Mouse (Mus musculus) cerebellum, adult 9-10 months (tissue): ENCODE results near the gene Trrap.

ENCODE experiments used
- DNase-seq: peaks from one replicate; pipeline ENCODE4 v3.0.0; 2022

Gene Trrap

GRCm38 (mm10) chr5:144875227-144875626, 107.7 kb downstream of the Trrap start:
- no peak for DNase-seq

- DNase-seq = peak; percentile 78
These were observed 108.4 kb downstream of the Trrap start for GRCm38 (mm10) chr5:144875892-144876291.

DNA sequence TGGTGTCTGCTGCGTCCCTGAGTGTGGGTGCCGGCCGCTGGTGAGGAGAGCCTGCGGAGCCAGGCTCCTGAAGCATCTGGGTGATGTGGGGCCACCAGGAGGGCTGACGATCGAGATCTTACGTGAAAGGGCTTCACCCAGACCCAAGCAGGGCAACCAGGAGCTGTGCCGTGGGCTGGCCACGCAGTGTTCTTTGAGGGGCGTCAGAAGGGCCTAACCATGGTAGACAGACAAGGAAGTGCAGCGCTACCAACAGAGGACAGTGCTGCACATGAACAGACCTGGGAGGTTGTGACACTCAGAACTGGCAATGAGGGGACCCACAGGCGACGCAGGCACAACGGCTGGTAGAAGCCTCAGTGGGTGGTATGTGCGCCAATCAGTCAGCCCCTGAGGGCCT, 109.5 kb downstream of the Trrap start:
- no peak for DNase-seq

- DNase-seq = peak; percentile 79
These were observed 114.3 kb downstream of the Trrap start for GRCm38 (mm10) chr5:144881670-144882399.

DNA sequence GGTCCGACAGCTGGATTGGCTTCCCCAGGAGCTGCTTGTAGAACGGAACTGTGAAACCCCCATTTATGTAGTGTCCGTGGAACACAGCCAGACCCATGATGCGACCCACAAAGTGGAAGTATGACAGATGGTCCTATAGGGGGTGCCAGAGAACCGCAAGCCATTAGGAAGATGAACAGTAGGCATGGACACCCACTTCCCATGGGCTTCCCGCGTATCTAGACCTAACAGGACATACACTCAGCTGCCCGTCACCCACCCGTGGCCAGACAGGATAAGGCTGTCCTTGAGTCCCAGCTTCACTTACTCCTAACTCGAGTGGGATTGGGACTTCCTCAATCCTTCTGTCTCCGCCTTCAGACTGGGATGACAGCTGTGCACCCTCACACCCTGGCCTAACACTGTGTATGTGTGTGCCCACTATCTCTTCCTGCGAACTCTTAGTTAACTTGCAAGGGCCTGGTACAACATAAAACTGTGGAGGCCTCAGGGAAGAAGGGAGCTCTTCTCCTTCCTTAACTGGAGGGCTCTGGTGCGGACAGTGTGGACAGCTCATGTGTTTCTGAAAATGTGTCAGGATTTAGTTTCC, 117.2 kb downstream of the Trrap start:
- DNase-seq = no peak

DNA sequence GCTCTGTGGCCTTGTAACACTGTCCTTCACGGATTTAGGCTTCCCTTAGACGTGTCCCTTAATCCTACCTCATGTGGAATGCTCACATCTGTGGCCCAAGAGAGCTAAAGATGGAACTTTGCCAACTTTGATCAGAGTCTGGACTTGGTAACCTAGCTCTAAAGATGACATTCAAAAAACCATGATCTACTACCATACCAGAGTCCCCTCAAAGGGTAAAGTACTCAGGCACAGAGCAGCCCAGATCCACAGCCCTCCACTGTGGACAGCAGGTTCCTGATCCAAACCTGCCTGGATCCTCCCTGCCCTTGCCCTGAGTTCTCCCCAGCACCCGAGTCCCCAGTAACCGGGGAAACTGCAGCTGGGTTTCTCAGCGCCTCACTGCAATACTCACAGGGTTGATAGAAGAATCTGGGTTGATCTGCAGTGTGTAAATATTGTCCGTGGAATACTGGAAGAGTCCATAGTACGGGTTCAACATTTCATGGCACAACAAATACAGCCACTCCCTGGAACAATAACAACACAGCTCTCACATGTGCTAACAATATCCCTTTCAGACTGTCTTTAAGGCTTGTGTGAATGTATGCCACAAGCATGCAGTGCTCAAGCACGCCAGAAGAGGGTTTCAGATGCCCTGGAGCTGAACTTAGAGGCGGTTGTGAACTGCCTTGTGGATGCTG, 118.6 kb downstream of the Trrap start:
- DNase-seq = no peak

- no peak for DNase-seq
These were observed 123.7 kb downstream of the Trrap start for GRCm38 (mm10) chr5:144891276-144891675.

DNA sequence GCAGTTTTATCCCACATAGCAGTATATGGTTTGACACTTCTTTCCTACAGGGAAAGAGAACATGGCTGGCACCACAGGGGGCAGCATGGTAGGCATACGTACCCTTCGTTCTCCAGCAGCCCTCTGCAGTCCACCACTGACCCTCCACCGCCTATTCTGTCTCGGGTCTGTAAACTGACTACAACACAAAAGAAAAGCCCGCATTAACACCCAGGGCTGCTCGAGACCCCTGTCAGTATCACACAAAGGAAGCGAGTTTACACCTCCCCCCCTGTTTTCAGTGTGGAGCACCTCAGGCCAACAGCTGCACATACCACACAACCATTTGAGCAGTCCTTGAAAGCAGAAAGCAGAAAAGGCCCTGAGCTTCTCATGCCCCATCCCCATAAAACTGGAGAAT, 130.3 kb downstream of the Trrap start:
- DNase-seq = no peak

DNA sequence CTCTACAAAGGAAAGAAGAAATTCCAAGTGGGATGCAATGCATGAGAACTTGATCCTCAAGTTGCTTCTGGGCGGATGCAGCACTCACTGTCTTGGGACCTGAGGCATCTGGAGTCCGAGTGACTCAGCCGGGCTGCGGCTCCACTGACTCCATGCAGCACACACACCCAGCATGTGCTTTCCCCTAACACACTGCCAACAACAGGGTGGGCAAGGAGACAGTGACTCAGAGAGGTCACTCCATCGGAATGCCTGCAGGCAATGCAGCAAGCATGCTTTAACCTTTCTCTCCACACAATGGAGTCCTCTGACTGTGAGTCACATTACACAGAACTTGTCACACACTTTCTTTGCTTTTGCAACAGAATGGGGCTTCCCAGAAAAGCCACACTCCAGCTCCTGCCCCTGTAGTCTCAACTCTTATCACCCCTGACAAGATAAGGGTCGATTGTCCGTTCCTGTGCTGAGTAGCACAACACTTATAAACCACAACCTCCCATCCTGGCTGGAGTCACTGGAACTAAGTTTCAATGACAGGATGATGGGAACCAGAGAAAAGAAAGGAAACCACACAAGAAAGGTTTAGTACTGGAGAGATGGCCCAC, 131.0 kb downstream of the Trrap start:
- no peak for DNase-seq

DNA sequence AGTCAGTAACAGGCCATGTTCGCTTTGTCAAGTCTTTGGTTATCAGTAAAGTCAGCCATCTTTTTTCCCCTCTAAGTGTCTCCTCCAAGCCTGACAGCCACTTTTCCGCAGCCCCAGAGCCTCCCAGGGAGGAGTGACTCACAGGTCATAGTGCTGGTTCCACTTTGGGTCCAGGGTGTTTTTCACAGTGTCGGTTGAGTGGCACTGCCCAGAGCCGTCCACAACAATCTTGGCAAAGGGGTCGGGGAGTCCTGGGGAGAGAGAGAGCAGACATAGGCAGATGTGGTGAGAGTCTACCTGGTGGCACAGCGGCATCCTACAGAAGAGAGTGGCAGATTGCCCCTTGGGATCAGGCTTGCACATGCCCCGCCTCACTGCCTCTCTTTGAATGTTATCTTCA, 133.5 kb downstream of the Trrap start:
- no peak for DNase-seq

DNA sequence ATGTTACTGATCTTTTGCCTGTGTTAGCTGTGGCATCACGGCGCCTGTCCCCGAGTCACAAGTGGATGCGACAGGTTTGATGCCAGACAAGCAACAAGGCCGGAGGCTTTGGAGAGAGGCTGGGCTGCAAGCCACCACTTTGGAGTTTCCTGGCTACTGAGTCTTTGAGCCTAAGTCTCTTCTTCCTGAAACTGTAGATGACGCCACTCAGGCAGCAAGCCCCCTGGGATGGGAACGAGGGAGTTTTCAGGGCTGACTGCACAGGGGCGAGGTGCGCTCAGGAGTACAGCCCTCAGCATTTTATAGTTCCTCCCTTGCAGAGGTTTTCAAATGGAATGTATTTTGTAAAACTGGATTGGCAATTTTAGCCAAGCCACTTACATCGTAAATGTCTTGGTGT, 134.3 kb downstream of the Trrap start:
- no peak for DNase-seq

- no peak for DNase-seq
These were observed 137.0 kb downstream of the Trrap start for GRCm38 (mm10) chr5:144904356-144905134.

DNA sequence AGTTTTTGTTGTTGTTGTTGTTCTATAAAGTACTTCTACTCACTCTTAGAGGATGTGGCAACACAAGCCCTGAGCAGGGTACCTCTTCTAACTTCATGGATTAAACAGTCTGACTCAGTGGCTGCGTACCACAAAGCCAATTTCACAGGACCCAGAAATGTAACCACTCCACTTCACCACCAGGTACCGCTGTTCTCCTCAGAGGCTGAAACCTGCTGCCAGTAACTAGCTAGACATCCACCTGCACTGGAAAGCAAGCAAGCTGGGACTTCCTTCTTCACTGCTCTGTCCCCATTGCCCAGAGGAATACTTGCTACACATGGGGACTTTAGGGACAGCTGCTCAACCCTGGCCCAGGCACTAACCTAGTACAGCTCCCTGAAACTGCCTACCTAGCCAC, 140.1 kb downstream of the Trrap start:
- no peak for DNase-seq
